ENCODE assay signal across 14 mouse cellular contexts in genomic region chr16:46581115-46581514, GRCm38 (mm10).
A peak's percentile ranks its signal among the peaks of the same experiment; 100 is the strongest.
DNase-seq lines count a peak whose midpoint lies in the region; ATAC-seq lines count a peak whose summit lies in the region.
"Had no signal": no experiment of that assay in that cellular context is flagged by ENCODE, and none has a peak within 500 bp of the region (broad histone marks: within the 10 kb centered on the region; RNA-seq: fewer than 3 reads in every experiment).

No protein-coding gene starts in this region.

- no peak overlapping the region for H3K4me2 ChIP-seq in midbrain, embryonic 16.5 days (ENCODE audit: low read length)
- H3K4me2 ChIP-seq: embryonic facial prominence, embryonic 13.5 days had no signal

- H3K9ac ChIP-seq in midbrain, embryonic 16.5 days (ENCODE audit: low read depth, low read length), result no peak overlapping the region
- H3K9ac ChIP-seq: embryonic facial prominence, embryonic 13.5 days had no signal

- H3K4me3 ChIP-seq in midbrain, embryonic 16.5 days (ENCODE audit: low read depth, low read length), result no peak overlapping the region
- H3K4me3 ChIP-seq: embryonic facial prominence, embryonic 13.5 days had no signal

- no peak for ATAC-seq in midbrain, embryonic 16.5 days
- ATAC-seq: activated CD4-positive, CD25-positive, alpha-beta regulatory T cell, adult 4 months; hindbrain, postnatal 0 days had no signal

- H3K27ac ChIP-seq in midbrain, embryonic 16.5 days (ENCODE audit: low read length), result no peak overlapping the region
- H3K27ac ChIP-seq: embryonic facial prominence, embryonic 13.5 days; hindbrain, postnatal 0 days had no signal

- 93% methylated on average over 10 of the region's 10 CpGs for WGBS in midbrain, embryonic 16.5 days

- intact Hi-C loops in gastrocnemius, postnatal 36 days (cut with DNase I), result no loop called here
- intact Hi-C loops in heart, postnatal 36 days (cut with DNase I), result no loop called here

- H3K27me3 ChIP-seq in midbrain, embryonic 16.5 days (ENCODE audit: control insufficient read depth, insufficient read depth, low read depth, low read length), result no peaks in the 10 kb centered on the region
- H3K27me3 ChIP-seq: embryonic facial prominence, embryonic 13.5 days had no signal

- no peaks in the 10 kb centered on the region for H3K9me3 ChIP-seq in midbrain, embryonic 16.5 days (replicated peaks; ENCODE audit: control insufficient read depth, low read length, poor library complexity, severe bottlenecking)
- H3K9me3 ChIP-seq: embryonic facial prominence, embryonic 13.5 days had no signal

- no peaks in the 10 kb centered on the region for H3K36me3 ChIP-seq in midbrain, embryonic 16.5 days (ENCODE audit: control insufficient read depth, insufficient read depth, low read length)
- H3K36me3 ChIP-seq: embryonic facial prominence, embryonic 13.5 days had no signal

- no peaks in the 10 kb centered on the region for H3K4me1 ChIP-seq in midbrain, embryonic 16.5 days (ENCODE audit: control insufficient read depth, insufficient read depth, low read length)
- H3K4me1 ChIP-seq: embryonic facial prominence, embryonic 13.5 days had no signal

- DNase-seq in gastrocnemius, adult 18-20 months (ENCODE audit: low spot score), result peak; percentile 20
- DNase-seq in gastrocnemius, postnatal 36 days, result no peak
- peak; percentile 10 to 21 for DNase-seq in frontal cortex, postnatal 14 days (ENCODE audit: low spot score in 2 of 2)
- peak; percentile 1 to 2 for DNase-seq in heart, postnatal 36 days
- peak; percentile 18 for DNase-seq in right cerebral cortex, postnatal 14 days
- no peak for DNase-seq in retina, embryonic 14.5 days (ENCODE audit: low spot score)
- no peak for DNase-seq in natural killer cell, adult 2 months (ENCODE audit: low spot score in 2 of 2)
- DNase-seq: cerebellum, adult 9-11 months; kidney, postnatal 25 days; thymus, postnatal 25 days had no signal

Comparison
In these comparisons a context has a peak if more than half of its experiments do, and no peak if none do; other contexts are left out.
1. DNase-seq: peak in gastrocnemius, adult 18-20 months (single experiment), frontal cortex, postnatal 14 days (2 of 2), heart, postnatal 36 days (2 of 2) and right cerebral cortex, postnatal 14 days (single experiment); none in gastrocnemius, postnatal 36 days (0 of 2), retina, embryonic 14.5 days (single experiment) and natural killer cell, adult 2 months (0 of 2).